Mouse (Mus musculus): ENCODE measurements around the gene Vamp1. TPM values are rescaled to one million over a fixed set of nuclear protein-coding genes. Genes with fewer than 3 reads are reported as not detected.

The Vamp1 gene
- polyA plus RNA-seq (2012): 3.3 and 4.6 TPM in 2 replicates

GRCm38 (mm10) chr6:125215148-125215954 lies at the start of gene Vamp1:
Gene Vamp1, plus strand, starts transcription at chr6:125215551.

DNA sequence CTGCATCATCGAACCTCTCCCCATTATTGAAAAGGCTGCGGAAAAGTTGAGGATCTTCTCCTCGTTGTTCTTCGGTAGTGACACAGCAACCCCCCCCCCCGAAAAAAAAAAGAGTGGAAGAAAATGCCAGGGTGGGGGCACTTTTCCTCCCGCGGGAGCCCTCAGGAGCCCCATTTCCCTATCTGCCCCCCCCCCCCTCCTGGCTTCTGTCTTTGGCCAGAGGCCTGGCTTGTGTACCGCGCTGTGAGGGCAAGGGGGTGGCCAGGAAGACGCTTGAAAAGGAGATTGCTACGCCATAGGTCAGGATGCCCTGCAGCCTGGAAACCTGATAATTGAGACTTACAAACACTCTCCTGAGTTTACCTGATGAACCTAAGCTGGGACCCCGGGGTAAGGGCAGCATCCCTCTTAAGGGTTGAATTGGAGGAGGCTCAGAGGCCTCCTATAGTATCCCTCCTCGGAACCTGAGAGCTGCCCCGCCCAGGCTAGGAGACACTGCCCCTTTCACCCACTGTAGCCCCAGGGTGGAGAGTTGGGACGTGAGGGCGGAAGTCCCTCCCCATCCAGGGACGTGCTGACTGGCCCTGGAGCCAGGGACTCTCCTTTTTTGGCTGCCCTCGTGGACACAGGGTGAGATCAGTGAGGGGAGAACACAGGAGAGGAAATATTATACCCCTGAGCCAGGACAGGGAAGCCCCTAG lies 49.1 kb upstream of the Vamp1 start, which contains the start of gene Gapdh:
TSS of gene Gapdh (minus strand) at position 417 of the 701 bp plus-strand sequence.

DNA sequence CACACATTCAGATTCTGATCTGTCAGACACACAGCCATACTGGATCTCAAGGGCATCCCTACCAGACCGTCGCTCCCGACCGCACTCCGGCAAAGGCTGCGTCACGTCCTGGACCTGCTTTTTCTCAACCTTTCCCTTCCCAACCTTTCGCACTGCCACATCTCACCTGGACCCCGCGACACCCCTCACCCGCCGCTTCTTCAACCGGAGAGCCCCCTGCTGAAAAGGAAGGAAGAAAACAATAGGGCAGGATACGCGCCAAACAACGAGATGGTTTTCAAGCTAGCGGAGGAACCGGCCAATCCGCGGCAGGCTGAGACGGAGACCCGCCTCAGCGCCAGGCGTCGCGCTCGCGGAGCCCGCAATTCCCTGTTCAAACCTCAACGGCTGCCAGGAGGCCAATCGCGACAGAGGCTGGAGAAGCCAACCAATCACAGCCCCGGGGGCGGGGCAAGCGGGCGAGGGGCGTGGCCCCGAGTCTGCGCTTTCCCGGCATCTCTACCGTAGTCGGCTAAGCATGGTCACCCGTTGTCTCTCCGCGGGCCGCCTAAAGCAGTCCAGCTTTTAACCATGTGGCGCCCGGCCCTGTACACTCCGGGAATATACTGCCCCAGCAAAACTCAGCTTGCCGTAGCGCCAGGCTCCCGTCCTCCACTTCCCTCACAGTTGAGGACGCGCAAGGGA lies 23.9 kb upstream of the Vamp1 start, which contains the start of the genes Ncapd2 and Mrpl51:
TSS of gene Ncapd2 (minus strand) at position 370 of the 684 bp plus-strand sequence.
TSS of gene Mrpl51 (plus strand) at position 470 of the 684 bp plus-strand sequence.

GRCm38 (mm10) chr6:125231117-125232044 lies 16.0 kb downstream of the Vamp1 start, which contains the start of gene Tapbpl:
Gene Tapbpl, minus strand, starts transcription at chr6:125231860.

GRCm38 (mm10) chr6:125236782-125237181 lies 21.4 kb downstream of the Vamp1 start, which contains the start of gene Cd27:
Gene Cd27, minus strand, starts transcription at chr6:125237010.

DNA sequence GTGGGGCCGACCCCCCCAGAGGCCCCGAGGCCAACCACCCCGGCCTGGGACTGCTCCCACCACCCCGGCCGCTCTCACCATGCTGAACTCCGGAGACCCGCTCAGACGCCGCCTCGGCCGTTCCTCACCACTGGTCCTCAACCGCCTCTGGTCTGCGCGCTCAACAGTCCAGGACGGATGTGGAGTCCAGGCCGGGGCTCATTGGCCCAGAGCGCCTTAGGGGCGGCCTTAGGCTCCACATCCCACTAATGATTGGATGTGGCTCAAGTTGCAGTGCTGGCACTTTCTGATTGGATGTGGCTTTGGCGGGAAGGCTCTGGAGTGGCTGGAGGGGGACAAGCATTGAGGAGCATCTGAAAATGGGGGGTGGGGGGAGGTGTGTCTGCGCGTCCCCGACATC lies 70.5 kb downstream of the Vamp1 start, which contains the start of gene Tuba3a:
TSS of gene Tuba3a (minus strand) at position 153 of the 400 bp plus-strand sequence.

Other genes starting within 250 kb of the Vamp1 start
- 0.24 and 1.00 TPM in 2 replicates for gene Pianp, start 218.9 kb upstream of the Vamp1 start, polyA plus RNA-seq (2012)
- 74.6 and 80.3 TPM in 2 replicates for gene Zfp384, start 206.4 kb upstream of the Vamp1 start, polyA plus RNA-seq (2012)
- 15.9 and 19.1 TPM in 2 replicates for gene Ing4, start 175.8 kb upstream of the Vamp1 start, polyA plus RNA-seq (2012)
- 12.2 and 12.7 TPM in 2 replicates for gene Acrbp, start 165.9 kb upstream of the Vamp1 start, polyA plus RNA-seq (2012)
- 1.8 and 5.1 TPM in 2 replicates for gene Lpar5, start 147.6 kb upstream of the Vamp1 start, polyA plus RNA-seq (2012)
- 149 and 226 TPM in 2 replicates for gene Chd4, start 119.6 kb upstream of the Vamp1 start, polyA plus RNA-seq (2012)
- gene Nop2, start 83.6 kb upstream of the Vamp1 start, polyA plus RNA-seq (2012): 47.6 and 60.9 TPM in 2 replicates
- gene Iffo1, start 70.3 kb upstream of the Vamp1 start, polyA plus RNA-seq (2012): 48.0 and 55.0 TPM in 2 replicates
- 9,186 and 10,401 TPM in 2 replicates for gene Gapdh, start 49.1 kb upstream of the Vamp1 start, polyA plus RNA-seq (2012)
- gene Ncapd2, start 23.9 kb upstream of the Vamp1 start, polyA plus RNA-seq (2012): 249 and 284 TPM in 2 replicates
- gene Mrpl51, start 23.8 kb upstream of the Vamp1 start, polyA plus RNA-seq (2012): 89.5 and 130 TPM in 2 replicates
- 24.6 and 24.9 TPM in 2 replicates for gene Tapbpl, start 16.3 kb downstream of the Vamp1 start, polyA plus RNA-seq (2012)
- gene Cd27, start 21.5 kb downstream of the Vamp1 start, polyA plus RNA-seq (2012): 41.2 and 57.0 TPM in 2 replicates
- gene Tuba3a, start 70.5 kb downstream of the Vamp1 start, polyA plus RNA-seq (2012): not detected in 2 replicates
- gene Ltbr, start 98.3 kb downstream of the Vamp1 start, polyA plus RNA-seq (2012): 116 and 137 TPM in 2 replicates
- 17.2 and 30.5 TPM in 2 replicates for gene Scnn1a, start 105.1 kb downstream of the Vamp1 start, polyA plus RNA-seq (2012)
- gene Tnfrsf1a, start 133.8 kb downstream of the Vamp1 start, polyA plus RNA-seq (2012): 254 and 426 TPM in 2 replicates
- gene Plekhg6, start 165.2 kb downstream of the Vamp1 start, polyA plus RNA-seq (2012): 0.06 and 0.13 TPM in 2 replicates

All from megakaryocyte-erythroid progenitor cell, adult 5 weeks (primary cell).